Mouse (Mus musculus) embryonic facial prominence, embryonic 11.5 days (tissue): ENCODE measurements around the gene 2210011C24Rik. TPM values are rescaled to one million over a fixed set of nuclear protein-coding genes. Genes with fewer than 3 reads are reported as not detected.

ENCODE experiments used
- ATAC-seq: fragments of 200-750 bp; cut with Nextera tagmentation; replicated peaks from 2 replicates; pipeline ENCODE4 v1.8.0; 2017; ENCODE audit warnings: low read depth; ENCODE audit not compliant: insufficient number of reproducible peaks, low FRiP score, low TSS enrichment
- DNase-seq: peaks from one replicate; pipeline ENCODE4 v3.0.0-alpha.2; 2015; ENCODE audit warnings: low spot score
- H3K27ac ChIP-seq: fragments of 300-500 bp; sonication (generic); replicated peaks from 2 replicates; pipeline ENCODE4 v1.5.1; 2014; ENCODE audit warnings: mild to moderate bottlenecking, low read depth, low read length, control low read depth
- H3K27me3 ChIP-seq: fragments of 300-500 bp; sonication (generic); 2 replicates; pipeline ENCODE4 v1.6.1; 2014; ENCODE audit warnings: mild to moderate bottlenecking, low read length, moderate library complexity, mixed read lengths; ENCODE audit not compliant: control insufficient read depth, insufficient read depth
- H3K36me3 ChIP-seq: fragments of 300-500 bp; sonication (generic); replicated peaks from 2 replicates; pipeline ENCODE4 v1.6.1; 2014; ENCODE audit warnings: low read depth, mild to moderate bottlenecking, low read length, moderate library complexity, mixed read lengths; ENCODE audit not compliant: control insufficient read depth, insufficient read depth
- H3K4me1 ChIP-seq: fragments of 300-500 bp; sonication (generic); 2 replicates; pipeline ENCODE4 v1.6.1; 2014; ENCODE audit warnings: low read length, mixed read lengths; ENCODE audit not compliant: control insufficient read depth, insufficient read depth
- H3K4me2 ChIP-seq: fragments of 300-500 bp; sonication (generic); 2 replicates; pipeline ENCODE4 v1.6.1; 2014; ENCODE audit warnings: low read depth, mild to moderate bottlenecking, control low read depth, low read length, moderate library complexity
- H3K4me3 ChIP-seq: fragments of 300-500 bp; sonication (generic); 2 replicates; pipeline ENCODE4 v1.5.1; 2014; ENCODE audit warnings: low read depth, low read length, control low read depth
- H3K9ac ChIP-seq: fragments of 300-500 bp; sonication (generic); replicated peaks from 2 replicates; pipeline ENCODE4 v1.6.1; 2014; ENCODE audit warnings: mild to moderate bottlenecking, control low read depth, low read length
- H3K9me3 ChIP-seq: fragments of 300-500 bp; sonication (generic); replicated peaks from 2 replicates; pipeline ENCODE4 v1.6.1; 2016; ENCODE audit warnings: mild to moderate bottlenecking, low read length, inconsistent platforms, mixed read lengths; ENCODE audit not compliant: control insufficient read depth
- WGBS: fragments of 180-500 bp; shearing (Covaris S2); extraction: QIAGEN DNeasy Blood & Tissue Kit; methylation state at CpG from one replicate; pipeline ENCODE4 v1.1.7; 2014; 5-methylcytosine and 5-hydroxymethylcytosine counted together
- polyA plus RNA-seq: library from polyadenylated mRNA; unstranded; fragments of >200 nt; fragmentation: Nextera tagmentation; extraction: Ambion mirVana; gene quantifications from 2 replicates; pipeline ENCODE4 v1.2.1, GENCODE M21; 2014

The 2210011C24Rik gene
- polyA plus RNA-seq, 1 experiment from 2014 or later, result not detected

GRCm38 (mm10) chr8:84044900-84045299 lies 32.9 kb upstream of the 2210011C24Rik start, which contains the start of gene Rln3:
TSS of gene Rln3 (minus strand) at chr8:84045000.
- DNase-seq, result no peak
- WGBS, result 5% methylated on average over 9 of the region's 9 CpGs
- Histone ChIP-seq H3K4me1 (peaks cover 3% of the 10 kb centered on the region; the same call in 1 of the 2 replicates), H3K27me3 (peaks cover 42% of the 10 kb centered on the region), H3K4me2 (peak within 1 kb of the TSS; percentile 13; the same call in 1 of the 2 replicates), H3K9ac (no peak within 1 kb of the TSS), H3K9me3 (no peaks in the 10 kb centered on the region), H3K27ac (no peak within 1 kb of the TSS), H3K36me3 (no peaks in the 10 kb centered on the region), H3K4me3 (no peak within 1 kb of the TSS)
- ATAC-seq, result no peak

GRCm38 (mm10) chr8:84044103-84044502 lies 32.1 kb upstream of the 2210011C24Rik start:
- ATAC-seq (no peak), DNase-seq (no peak)
- Histone ChIP-seq H3K27ac (no peak overlapping the region), H3K9ac (no peak overlapping the region), H3K4me2 (no peak overlapping the region), H3K27me3 (peaks cover 42% of the 10 kb centered on the region), H3K4me3 (no peak overlapping the region), H3K9me3 (no peaks in the 10 kb centered on the region), H3K36me3 (no peaks in the 10 kb centered on the region), H3K4me1 (peaks cover 3% of the 10 kb centered on the region; the same call in 1 of the 2 replicates)
- WGBS, result 3% methylated on average over 7 of the region's 7 CpGs

GRCm38 (mm10) chr8:84042948-84043342 lies 31.0 kb upstream of the 2210011C24Rik start:
- Histone ChIP-seq H3K4me2 (no peak overlapping the region), H3K27ac (no peak overlapping the region), H3K4me1 (peaks cover 3% of the 10 kb centered on the region; the same call in 1 of the 2 replicates), H3K9me3 (no peaks in the 10 kb centered on the region), H3K27me3 (peaks cover 42% of the 10 kb centered on the region), H3K9ac (no peak overlapping the region), H3K4me3 (no peak overlapping the region), H3K36me3 (no peaks in the 10 kb centered on the region)
- DNase-seq, result no peak
- no peak for ATAC-seq
- 24% methylated on average over 12 of the region's 12 CpGs for WGBS

GRCm38 (mm10) chr8:84042066-84042947 lies 30.3 kb upstream of the 2210011C24Rik start, which contains the start of gene Il27ra:
TSS of gene Il27ra (minus strand) at chr8:84042589.
- Histone ChIP-seq H3K4me3 (peak within 1 kb of the TSS; percentile 29), H3K36me3 (no peaks in the 10 kb centered on the region), H3K9me3 (no peaks in the 10 kb centered on the region), H3K4me2 (peak within 1 kb of the TSS; percentile 49), H3K27me3 (peaks cover 42% of the 10 kb centered on the region), H3K9ac (peak within 1 kb of the TSS; percentile 48), H3K4me1 (peaks cover 3% of the 10 kb centered on the region; the same call in 1 of the 2 replicates), H3K27ac (no peak within 1 kb of the TSS)
- DNase-seq (peak; percentile 73), ATAC-seq (no peak)
- WGBS, result 4% methylated on average over 40 of the region's 40 CpGs

- Histone ChIP-seq H3K4me2 (no peak overlapping the region), H3K36me3 (no peaks in the 10 kb centered on the region), H3K27me3 (peaks cover 30% of the 10 kb centered on the region), H3K9me3 (no peaks in the 10 kb centered on the region), H3K27ac (no peak overlapping the region), H3K4me3 (no peak overlapping the region), H3K4me1 (no peaks in the 10 kb centered on the region), H3K9ac (no peak overlapping the region)
- ATAC-seq (0 out of 2 replicates have a peak, but pooled peaks have one; percentile 27), DNase-seq (peak; percentile 93)
- 10% methylated on average over 5 of the region's 5 CpGs for WGBS
These were observed 27.1 kb upstream of the 2210011C24Rik start for GRCm38 (mm10) chr8:84039050-84039449.

- no peaks in the 10 kb centered on the region for H3K9me3 ChIP-seq
- H3K36me3 ChIP-seq, result no peaks in the 10 kb centered on the region
- ATAC-seq (no peak), DNase-seq (no peak)
- peaks cover 20% of the 10 kb centered on the region for H3K27me3 ChIP-seq
- no peaks in the 10 kb centered on the region for H3K4me1 ChIP-seq
- 77% methylated on average over 5 of the region's 5 CpGs for WGBS
- H3K4me2 ChIP-seq, result no peak overlapping the region
- no peak overlapping the region for H3K9ac ChIP-seq
- no peak overlapping the region for H3K4me3 ChIP-seq
- H3K27ac ChIP-seq, result no peak overlapping the region
These were observed 26.0 kb upstream of the 2210011C24Rik start for GRCm38 (mm10) chr8:84038015-84038414.

- Histone ChIP-seq H3K9me3 (no peaks in the 10 kb centered on the region), H3K4me2 (no peak overlapping the region), H3K27ac (no peak overlapping the region), H3K36me3 (no peaks in the 10 kb centered on the region), H3K9ac (no peak overlapping the region), H3K27me3 (no peaks in the 10 kb centered on the region), H3K4me1 (no peaks in the 10 kb centered on the region), H3K4me3 (no peak overlapping the region)
- 79% methylated on average over 4 of the region's 4 CpGs for WGBS
- ATAC-seq (no peak), DNase-seq (no peak)
These were observed 20.8 kb upstream of the 2210011C24Rik start for GRCm38 (mm10) chr8:84032777-84033176.

- DNase-seq, result no peak
- no peak overlapping the region for H3K27ac ChIP-seq
- H3K9ac ChIP-seq, result no peak overlapping the region
- ATAC-seq, result no peak
- H3K4me2 ChIP-seq, result no peak overlapping the region
- 96% methylated on average over 5 of the region's 5 CpGs for WGBS
- no peaks in the 10 kb centered on the region for H3K9me3 ChIP-seq
- H3K4me3 ChIP-seq, result no peak overlapping the region
- H3K36me3 ChIP-seq, result no peaks in the 10 kb centered on the region
- H3K27me3 ChIP-seq, result peaks cover 11% of the 10 kb centered on the region
- H3K4me1 ChIP-seq, result no peaks in the 10 kb centered on the region
These were observed 17.3 kb upstream of the 2210011C24Rik start for GRCm38 (mm10) chr8:84029272-84029671.
